Mouse (Mus musculus): ENCODE measurements around the gene Ubxn1. TPM values are rescaled to one million over a fixed set of nuclear protein-coding genes. Genes with fewer than 3 reads are reported as not detected.
A peak's percentile ranks its signal among the peaks of the same experiment; 100 is the strongest.
"Not testable (repeated sequence)": the region's sequence is repeated elsewhere in the genome, so short reads cannot be mapped to it uniquely, and the experiment has no call there.

The Ubxn1 gene
- total RNA-seq (2022): 100 to 1,000 TPM in 2 of 4 experiments, 10 to 100 TPM in 2; 87.8 to 123 (median 106) TPM

- peak; percentile 98 for DNase-seq (ENCODE audit: low spot score in 2 of 2)
These were observed at the start of gene Ubxn1 for GRCm38 (mm10) chr19:8871267-8872186. Gene Ubxn1 (plus strand): TSS chr19:8871496.

DNA sequence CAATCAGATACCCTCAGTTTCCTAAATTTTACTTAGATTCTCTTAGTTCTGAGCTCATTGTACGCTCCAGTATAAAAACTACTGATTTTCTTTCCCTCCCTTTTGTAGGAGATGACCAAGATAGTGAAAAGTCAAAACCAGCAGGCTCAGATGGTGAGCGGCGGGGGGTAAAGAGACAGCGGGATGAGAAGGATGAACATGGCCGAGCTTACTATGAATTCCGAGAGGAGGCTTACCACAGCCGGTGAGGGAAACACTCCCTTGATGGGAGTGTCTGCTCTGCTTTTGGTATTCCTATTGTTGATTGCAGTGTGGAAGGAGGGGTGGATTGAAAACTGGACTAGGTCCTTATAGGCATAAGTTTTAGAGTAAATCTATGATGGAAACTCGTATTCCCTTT is 48.6 kb upstream of the Ubxn1 start:
- DNase-seq (ENCODE audit: low spot score in 2 of 2): no peak

DNA sequence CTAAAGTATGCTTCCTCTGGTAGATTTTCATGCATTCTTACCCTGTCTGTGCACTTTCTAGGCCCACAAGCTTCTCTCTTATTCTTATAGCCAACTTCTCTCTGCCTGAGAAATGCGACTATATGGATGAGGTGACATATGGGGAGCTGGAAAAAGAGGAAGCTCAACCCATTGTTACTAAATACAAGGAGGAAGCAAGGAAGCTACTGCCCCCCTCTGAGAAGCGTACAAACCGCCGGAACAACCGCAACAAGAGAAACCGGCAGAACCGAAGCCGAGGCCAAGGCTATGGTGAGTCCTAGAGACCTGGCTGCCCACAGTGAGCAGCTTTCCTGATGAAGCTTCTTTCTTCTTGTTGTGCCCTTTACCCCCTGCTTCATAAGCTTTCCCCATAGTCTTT is 41.6 kb upstream of the Ubxn1 start, which contains the start of gene AC129217.1:
TSS of gene AC129217.1 (plus strand) at position 114 of the 400 bp plus-strand sequence.
- no peak for DNase-seq (ENCODE audit: low spot score in 2 of 2)

DNA sequence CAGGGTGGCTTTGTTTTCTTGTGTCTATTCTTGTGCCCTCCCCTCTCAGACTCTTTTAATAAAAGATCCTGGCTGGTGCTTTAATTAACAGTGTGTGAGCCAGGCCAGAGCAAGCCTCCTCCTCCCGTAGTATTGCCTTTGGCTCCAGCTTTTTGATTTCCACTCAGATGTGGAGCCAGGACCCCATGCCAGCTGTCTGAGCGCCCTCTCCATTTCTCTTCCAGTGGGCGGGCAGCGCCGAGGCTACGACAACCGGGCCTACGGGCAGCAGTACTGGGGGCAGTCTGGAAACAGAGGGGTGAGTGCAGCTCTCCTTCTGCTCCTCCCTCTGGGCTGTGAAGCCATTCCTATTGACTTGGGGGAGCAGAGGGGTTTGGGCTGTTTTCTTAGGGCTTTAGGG is 40.6 kb upstream of the Ubxn1 start:
- no peak for DNase-seq (ENCODE audit: low spot score in 2 of 2)

DNA sequence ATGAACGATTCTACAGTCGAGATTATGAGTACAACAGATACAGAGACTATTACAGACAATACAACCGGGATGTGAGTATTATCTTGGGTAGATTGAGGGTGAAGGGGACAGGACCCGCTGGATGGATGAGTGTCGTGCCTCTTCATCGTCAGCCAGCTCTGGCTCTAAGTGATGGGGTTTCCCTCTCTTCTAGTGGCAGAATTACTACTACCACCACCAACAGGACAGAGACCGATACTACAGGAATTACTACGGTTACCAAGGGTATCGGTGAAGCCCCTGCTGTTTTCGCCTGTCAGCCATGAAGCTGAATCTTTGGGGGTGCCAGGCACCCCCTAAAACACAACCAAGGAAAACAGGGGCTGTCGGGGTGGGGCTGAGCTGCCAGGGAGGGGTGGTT is 40.0 kb upstream of the Ubxn1 start:
- DNase-seq (ENCODE audit: low spot score in 2 of 2): no peak

DNA sequence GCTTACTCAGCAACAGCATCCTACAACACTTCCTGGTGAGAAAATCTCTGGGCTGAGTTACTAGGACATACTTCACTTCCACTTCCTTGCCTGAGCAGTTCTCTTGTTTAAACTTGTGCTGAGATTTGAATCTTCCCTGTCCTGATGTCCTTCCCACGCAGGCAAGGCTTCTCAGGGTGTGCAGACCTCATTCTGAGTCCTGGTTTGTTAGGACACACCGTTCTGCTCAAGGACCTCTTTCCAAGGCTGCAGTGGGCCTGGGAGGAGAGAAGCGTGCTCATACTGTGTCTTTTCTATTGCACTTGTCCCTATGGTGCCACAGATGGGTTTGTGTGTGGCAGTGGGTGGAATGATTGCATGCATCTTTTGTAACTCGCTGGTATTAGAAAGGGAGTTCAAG is 38.3 kb upstream of the Ubxn1 start:
- no peak for DNase-seq (ENCODE audit: low spot score in 2 of 2)

GRCm38 (mm10) chr19:8836327-8836726 is 35.0 kb upstream of the Ubxn1 start:
- DNase-seq (ENCODE audit: low spot score in 2 of 2): not testable (repeated sequence)

DNA sequence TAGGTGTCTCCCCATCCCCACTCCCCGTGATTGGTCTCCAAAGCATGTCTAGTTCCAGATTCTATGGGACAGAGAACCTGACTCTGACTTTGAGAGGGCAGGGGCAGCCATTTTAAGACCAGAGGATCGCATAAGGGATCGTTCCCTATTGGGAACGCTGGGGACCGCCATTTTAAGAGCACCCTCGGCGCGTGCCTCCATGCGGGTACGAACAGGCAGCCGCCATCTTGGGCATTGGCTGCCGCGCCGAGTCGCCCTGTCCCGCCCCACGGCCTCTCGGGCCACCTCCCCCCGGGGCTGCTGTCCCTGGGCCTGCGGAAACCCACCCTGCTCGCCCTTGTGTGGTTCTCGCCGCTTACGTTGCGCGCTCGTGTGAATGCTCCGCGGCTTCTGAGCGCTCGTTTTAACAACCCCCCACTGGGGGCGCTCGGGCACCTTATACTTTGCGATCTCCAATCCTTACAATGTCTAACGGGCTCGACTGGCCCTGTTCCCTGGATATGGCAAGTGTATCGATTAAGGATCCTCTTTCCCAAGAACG is 34.0 kb upstream of the Ubxn1 start, which contains the start of gene Bscl2:
TSS of gene Bscl2 (plus strand) at position 217 of the 541 bp plus-strand sequence.
- DNase-seq (ENCODE audit: low spot score in 2 of 2): peak; percentile 87 to 89

DNA sequence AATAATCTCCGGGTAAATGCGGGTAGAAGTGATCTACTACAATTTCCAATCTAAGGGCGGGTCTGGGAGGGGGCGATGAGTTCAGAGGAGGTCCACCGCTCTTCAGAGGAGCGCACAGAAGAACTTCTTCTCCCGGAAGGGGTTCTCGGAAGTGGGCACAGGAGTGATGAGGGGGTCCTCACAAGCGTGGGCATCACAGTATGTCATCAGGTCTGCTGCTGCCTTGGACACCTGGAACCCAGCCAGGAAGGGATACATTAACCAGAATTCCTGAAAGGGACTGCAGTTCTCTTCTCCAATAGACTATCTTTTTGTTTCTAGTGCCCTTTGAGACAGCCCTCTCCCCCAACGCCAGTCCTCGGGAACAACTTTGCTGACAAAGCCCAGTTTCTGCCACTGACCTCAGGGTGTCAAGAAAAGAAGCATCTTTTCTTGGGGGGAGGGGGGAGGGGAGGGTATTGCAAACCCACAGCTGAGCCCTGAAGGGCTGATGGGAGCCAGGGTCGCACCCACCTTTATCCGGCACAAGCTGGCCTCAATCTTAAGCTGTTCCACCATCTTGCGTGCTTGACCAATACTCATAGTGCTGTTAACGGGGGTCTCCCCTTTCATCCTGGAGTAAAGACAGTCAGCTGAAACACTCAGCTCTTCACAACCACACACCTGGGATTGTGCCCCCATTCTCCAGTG is 33.1 kb upstream of the Ubxn1 start:
- DNase-seq (ENCODE audit: low spot score in 2 of 2): no peak

DNA sequence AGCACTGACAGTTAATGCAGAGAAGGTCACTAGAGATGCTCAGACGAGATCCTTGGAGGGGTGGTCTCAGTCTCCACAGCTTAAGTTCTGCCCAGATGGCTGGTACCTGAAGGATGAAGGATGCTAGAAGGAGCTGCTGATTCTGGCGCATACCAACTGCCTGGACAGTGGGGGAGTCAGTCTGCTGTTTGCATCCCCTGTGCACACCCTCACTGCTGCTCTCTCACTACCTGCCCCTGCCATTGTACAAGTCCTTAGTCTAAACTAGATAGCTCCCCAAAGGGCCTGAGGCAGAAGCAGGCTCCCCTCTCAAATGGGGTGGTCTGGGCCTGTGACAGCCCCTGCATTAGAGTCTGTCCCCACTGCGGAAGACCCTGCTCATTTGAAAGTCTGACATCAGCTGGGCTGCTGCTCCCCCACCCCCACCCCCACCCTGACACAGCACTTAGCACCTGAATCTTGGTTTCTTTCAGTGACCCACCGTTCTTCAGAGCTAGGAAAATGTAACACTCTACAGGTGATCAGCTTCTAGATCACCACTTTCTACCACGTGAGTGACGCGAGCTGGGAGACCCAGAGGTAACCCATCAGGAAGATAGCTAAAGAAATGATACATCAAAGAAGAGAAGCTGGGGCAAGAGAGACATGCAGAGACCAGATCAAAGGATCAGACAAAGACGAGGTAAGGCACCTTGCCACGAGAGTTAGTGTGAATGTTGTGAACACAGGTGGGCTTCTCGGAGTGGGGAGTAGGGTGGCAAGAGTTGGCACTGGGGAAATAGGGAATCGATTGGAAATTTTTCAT is 32.0 kb upstream of the Ubxn1 start, which contains the start of gene Gng3:
TSS of gene Gng3 (minus strand) at position 92 of the 805 bp plus-strand sequence.
- peak; percentile 85 to 86 for DNase-seq (ENCODE audit: low spot score in 2 of 2)

GRCm38 (mm10) chr19:8839908-8840791 is 31.1 kb upstream of the Ubxn1 start:
- peak; percentile 73 for DNase-seq (ENCODE audit: low spot score in 2 of 2)

DNA sequence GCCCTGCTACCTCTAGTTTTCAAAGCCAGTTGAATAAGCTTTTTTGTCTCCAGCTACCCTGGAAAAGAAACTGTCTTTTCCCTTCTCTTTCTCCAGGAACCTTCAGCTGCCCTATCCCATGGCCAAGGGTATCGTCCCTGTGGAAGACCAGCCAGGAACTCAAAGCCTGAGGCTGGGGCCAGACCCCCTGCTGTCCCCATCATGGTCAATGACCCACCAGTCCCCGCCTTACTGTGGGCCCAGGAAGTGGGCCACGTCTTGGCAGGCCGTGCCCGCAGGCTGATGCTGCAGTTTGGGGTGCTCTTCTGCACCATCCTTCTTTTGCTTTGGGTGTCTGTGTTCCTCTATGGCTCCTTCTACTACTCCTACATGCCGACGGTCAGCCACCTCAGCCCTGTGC is 30.3 kb upstream of the Ubxn1 start:
- no peak for DNase-seq (ENCODE audit: low spot score in 2 of 2)

DNA sequence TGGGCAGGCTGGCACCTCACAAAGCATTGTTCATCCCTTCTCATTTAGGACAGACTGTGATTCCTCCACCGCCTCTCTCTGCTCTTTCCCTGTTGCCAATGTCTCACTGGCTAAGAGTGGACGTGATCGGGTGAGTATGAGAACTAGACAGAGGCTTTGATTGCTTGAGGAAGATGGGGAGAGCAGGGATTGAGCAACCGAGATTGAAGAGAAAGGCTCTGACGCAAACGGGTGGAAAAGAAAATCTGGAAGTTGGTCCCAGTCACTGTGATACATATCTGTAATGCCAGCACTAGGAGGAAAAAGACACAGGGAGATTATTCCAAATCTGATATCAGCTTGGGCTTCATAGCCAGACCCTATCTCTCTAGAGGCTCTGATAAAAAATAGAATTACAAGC is 28.3 kb upstream of the Ubxn1 start:
- DNase-seq (ENCODE audit: low spot score in 2 of 2): no peak

GRCm38 (mm10) chr19:8844371-8845129 is 26.7 kb upstream of the Ubxn1 start:
- peak in 1 of 2 experiments; percentile 80 for DNase-seq (ENCODE audit: low spot score in 2 of 2)

DNA sequence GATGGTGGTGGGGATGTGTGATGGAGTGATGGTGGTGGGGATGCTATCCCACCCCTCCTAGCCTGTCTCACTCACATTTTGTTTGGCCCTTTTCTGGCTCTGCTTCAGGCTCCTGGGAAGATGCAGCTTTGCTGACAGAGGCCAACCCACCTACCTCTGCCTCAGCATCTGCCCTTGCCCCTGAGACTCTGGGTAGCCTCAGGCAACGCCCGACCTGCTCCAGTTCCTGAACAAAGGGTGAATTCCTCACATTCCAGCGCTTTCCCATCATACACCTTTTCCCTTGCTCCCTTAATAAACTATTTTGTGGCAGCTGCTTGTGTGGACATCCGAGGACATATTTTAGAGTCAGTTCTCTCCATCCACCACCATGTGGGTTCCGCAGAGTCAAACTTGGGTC is 22.9 kb upstream of the Ubxn1 start:
- DNase-seq (ENCODE audit: low spot score in 2 of 2): no peak

DNA sequence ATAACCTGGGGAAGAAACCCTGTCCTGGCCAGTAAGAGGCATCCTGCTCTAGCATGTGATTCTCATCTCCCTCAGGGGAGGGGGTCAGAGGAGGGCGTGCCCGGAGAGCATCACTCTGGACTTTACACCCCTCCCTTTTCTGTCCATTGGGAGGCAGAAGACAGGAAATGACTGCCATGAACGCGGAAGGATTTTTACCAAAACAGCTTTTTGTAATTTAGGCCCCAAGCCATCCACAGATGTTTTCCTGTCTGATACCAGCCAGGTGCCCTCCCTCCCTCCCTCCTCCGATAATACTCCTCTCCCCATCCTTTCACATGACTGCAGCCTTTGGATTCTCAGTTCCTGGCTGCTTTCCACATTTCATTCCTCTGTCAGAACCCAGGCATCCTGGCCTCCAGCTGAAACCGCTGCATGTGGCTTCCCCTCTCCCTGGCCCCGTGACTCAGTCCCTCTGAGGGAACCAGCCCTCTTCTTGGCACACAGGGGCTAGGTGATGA is 20.8 kb upstream of the Ubxn1 start, which contains the start of gene Lrrn4cl:
TSS of gene Lrrn4cl (plus strand) at position 367 of the 500 bp plus-strand sequence.
- DNase-seq (ENCODE audit: low spot score in 2 of 2): no peak

DNA sequence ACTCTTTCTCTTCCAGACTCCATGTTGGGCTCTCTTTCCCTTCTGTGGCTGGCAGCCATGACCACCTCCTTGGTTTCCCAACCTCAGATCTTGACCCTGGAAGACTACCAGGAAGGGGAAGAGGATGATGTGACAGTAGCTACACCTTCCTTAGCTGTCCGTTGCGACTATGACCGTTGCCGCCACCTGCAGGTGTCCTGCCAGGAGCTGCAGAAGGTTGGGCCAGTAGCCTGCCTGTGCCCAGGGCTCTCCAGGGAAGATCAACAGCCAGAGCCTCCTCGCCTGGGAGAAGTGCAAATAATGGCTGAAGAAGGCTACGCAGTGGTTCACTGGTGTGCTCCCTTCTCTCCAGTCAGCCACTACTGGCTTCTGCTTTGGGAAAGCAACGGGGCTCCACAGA is 19.7 kb upstream of the Ubxn1 start:
- no peak for DNase-seq (ENCODE audit: low spot score in 2 of 2)

DNA sequence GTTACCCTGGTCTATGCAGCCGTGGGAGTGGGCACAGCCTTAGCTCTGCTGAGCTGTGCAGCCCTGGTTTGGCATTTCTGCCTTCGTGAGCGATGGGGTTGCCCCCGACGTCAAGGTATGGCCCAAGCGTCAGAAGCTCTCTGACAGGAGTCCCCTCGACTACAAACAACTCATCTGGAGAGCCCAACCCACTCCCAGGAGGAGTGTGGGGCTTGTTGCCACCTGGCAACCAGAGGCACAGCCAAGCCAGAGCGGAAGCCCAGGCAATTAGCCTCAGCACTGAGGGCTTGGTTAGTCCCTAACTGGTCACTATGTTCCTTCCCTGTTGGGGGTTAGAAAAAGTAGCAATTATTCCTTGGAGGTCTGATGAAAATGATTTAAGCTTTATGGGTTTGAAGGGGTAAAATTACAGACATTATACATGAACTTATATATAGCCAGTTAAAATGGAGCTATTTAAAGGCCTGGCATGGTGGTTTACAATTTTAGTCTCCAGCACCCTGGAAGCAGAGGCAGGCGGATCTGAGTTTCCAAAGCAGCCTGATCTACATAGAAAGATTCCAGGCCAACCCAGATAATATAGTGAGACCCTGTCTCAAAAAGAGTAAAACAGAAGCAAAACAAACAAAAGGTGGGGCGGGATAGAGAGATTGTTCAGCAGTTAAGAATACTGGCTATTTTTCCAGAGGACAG is 18.9 kb upstream of the Ubxn1 start:
- no peak for DNase-seq (ENCODE audit: low spot score in 2 of 2)

Data from layer of hippocampus, adult 8-10 months (tissue).